Mouse (Mus musculus) lung, embryonic 15.5 days (tissue): ENCODE results near the gene Dcst1. TPM values are rescaled to one million over a fixed set of nuclear protein-coding genes. Genes with fewer than 3 reads are reported as not detected.

Source experiments
- ATAC-seq: fragments of 200-750 bp; cut with Nextera tagmentation; 2 replicates; pipeline ENCODE4 v1.8.0; 2017; ENCODE audit warnings: moderate number of reproducible peaks, borderline replicate concordance; ENCODE audit not compliant: low FRiP score, low TSS enrichment; ENCODE audit errors: extremely low read depth
- H3K27ac ChIP-seq: fragments of 300-500 bp; sonication (generic); 2 replicates; pipeline ENCODE4 v1.5.1; 2015; ENCODE audit warnings: moderate library complexity, mild to moderate bottlenecking, inconsistent platforms
- H3K27me3 ChIP-seq: fragments of 300-500 bp; sonication (generic); 2 replicates; pipeline ENCODE4 v1.6.1; 2015; ENCODE audit warnings: inconsistent platforms
- H3K36me3 ChIP-seq: fragments of 300-500 bp; sonication (generic); 2 replicates; pipeline ENCODE4 v1.6.1; 2015; ENCODE audit warnings: inconsistent platforms
- H3K4me1 ChIP-seq: fragments of 300-500 bp; sonication (generic); 2 replicates; pipeline ENCODE4 v1.6.1; 2015; ENCODE audit warnings: inconsistent platforms
- H3K4me2 ChIP-seq: fragments of 300-500 bp; sonication (generic); 2 replicates; pipeline ENCODE4 v1.6.1; 2015; ENCODE audit warnings: inconsistent platforms, mild to moderate bottlenecking, moderate library complexity
- H3K4me3 ChIP-seq: fragments of 300-500 bp; sonication (generic); 2 replicates; pipeline ENCODE4 v1.5.1; 2015; ENCODE audit warnings: mild to moderate bottlenecking, inconsistent platforms
- H3K9ac ChIP-seq: fragments of 300-500 bp; sonication (generic); 2 replicates; pipeline ENCODE4 v1.6.1; 2015; ENCODE audit warnings: inconsistent platforms
- H3K9me3 ChIP-seq: fragments of 300-500 bp; sonication (generic); 2 replicates; pipeline ENCODE4 v1.6.1; 2016; ENCODE audit warnings: inconsistent platforms
- WGBS: fragments of 180-500 bp; shearing (Covaris S2); methylation state at CpG from one replicate; pipeline ENCODE4 v1.1.7; 2015; 5-methylcytosine and 5-hydroxymethylcytosine counted together
- polyA plus RNA-seq: library from polyadenylated mRNA; unstranded; fragments of >200 nt; fragmentation: Nextera tagmentation; extraction: Ambion mirVana; gene quantifications from 2 replicates; pipeline ENCODE4 v1.2.1, GENCODE M21; 2015

The Dcst1 gene
- polyA plus RNA-seq, 1 experiment from 2014 or later: 0.21 TPM

- WGBS: under 1% methylated on average over 28 of the region's 29 CpGs
- Histone ChIP-seq H3K27me3 (no peaks in the 10 kb centered on the region), H3K9me3 (no peaks in the 10 kb centered on the region), H3K4me1 (peaks cover 31% of the 10 kb centered on the region), H3K27ac (peak overlapping the region; percentile 53), H3K9ac (peak overlapping the region; percentile 59), H3K4me3 (peak overlapping the region; percentile 57), H3K4me2 (peak overlapping the region; percentile 85), H3K36me3 (peaks cover 18% of the 10 kb centered on the region)
- peak; percentile 91 for ATAC-seq
Measured at GRCm38 (mm10) chr3:89378394-89379067, 13.5 kb upstream of the Dcst1 start.

GRCm38 (mm10) chr3:89377831-89378230 is 12.8 kb upstream of the Dcst1 start:
- Histone ChIP-seq H3K27me3 (no peaks in the 10 kb centered on the region), H3K27ac (peak overlapping the region; percentile 53), H3K9me3 (no peaks in the 10 kb centered on the region), H3K36me3 (peaks cover 18% of the 10 kb centered on the region), H3K9ac (peak overlapping the region; percentile 59; the same call in 1 of the 2 replicates), H3K4me3 (no peak overlapping the region), H3K4me2 (peak overlapping the region; percentile 85), H3K4me1 (peaks cover 29% of the 10 kb centered on the region)
- WGBS: 63% methylated on average over 4 of the region's 4 CpGs
- ATAC-seq: no peak

GRCm38 (mm10) chr3:89373581-89374231 is 8.7 kb upstream of the Dcst1 start:
- no peak overlapping the region; the same call in 1 of the 2 replicates for H3K27ac ChIP-seq

GRCm38 (mm10) chr3:89367338-89367737 is 2.3 kb upstream of the Dcst1 start:
- Histone ChIP-seq H3K9me3 (no peaks in the 10 kb centered on the region), H3K9ac (no peak overlapping the region), H3K4me1 (no peaks in the 10 kb centered on the region; the same call in 1 of the 2 replicates), H3K36me3 (no peaks in the 10 kb centered on the region), H3K4me3 (no peak overlapping the region), H3K27me3 (no peaks in the 10 kb centered on the region), H3K27ac (no peak overlapping the region), H3K4me2 (no peak overlapping the region)
- WGBS: 53% methylated on average over 11 of the region's 11 CpGs
- no peak for ATAC-seq

More at GRCm38 (mm10) chr3:89373581-89374231, 8.7 kb upstream of the Dcst1 start:
- H3K9me3 ChIP-seq: no peaks in the 10 kb centered on the region
- no peaks in the 10 kb centered on the region for H3K27me3 ChIP-seq
- WGBS: 28% methylated on average over 5 of the region's 5 CpGs
- no peak overlapping the region for H3K9ac ChIP-seq
- H3K4me1 ChIP-seq: peaks cover 21% of the 10 kb centered on the region
- no peak overlapping the region for H3K4me2 ChIP-seq
- no peaks in the 10 kb centered on the region for H3K36me3 ChIP-seq
- ATAC-seq: no peak
- H3K4me3 ChIP-seq: no peak overlapping the region

- ATAC-seq: no peak
- WGBS: 63% methylated on average over 20 of the region's 20 CpGs
- no peak overlapping the region for H3K9ac ChIP-seq
Measured at GRCm38 (mm10) chr3:89365486-89366414, 697 bp upstream of the Dcst1 start.

GRCm38 (mm10) chr3:89364631-89365030 is 422 bp downstream of the Dcst1 start:
- no peak overlapping the region for H3K4me3 ChIP-seq
- H3K9me3 ChIP-seq: no peaks in the 10 kb centered on the region
- no peak for ATAC-seq
- H3K27ac ChIP-seq: no peak overlapping the region
- no peaks in the 10 kb centered on the region for H3K36me3 ChIP-seq
- H3K9ac ChIP-seq: no peak overlapping the region
- no peak overlapping the region for H3K4me2 ChIP-seq
- H3K4me1 ChIP-seq: no peaks in the 10 kb centered on the region; the same call in 1 of the 2 replicates
- no peaks in the 10 kb centered on the region for H3K27me3 ChIP-seq
- 62% methylated on average over 8 of the region's 8 CpGs for WGBS

More at GRCm38 (mm10) chr3:89365486-89366414, 697 bp upstream of the Dcst1 start:
- H3K4me1 ChIP-seq: no peaks in the 10 kb centered on the region; the same call in 1 of the 2 replicates
- no peaks in the 10 kb centered on the region for H3K36me3 ChIP-seq
- no peak overlapping the region for H3K4me2 ChIP-seq
- H3K9me3 ChIP-seq: no peaks in the 10 kb centered on the region
- H3K4me3 ChIP-seq: no peak overlapping the region
- H3K27me3 ChIP-seq: no peaks in the 10 kb centered on the region
- no peak overlapping the region for H3K27ac ChIP-seq

GRCm38 (mm10) chr3:89361675-89362074 is 3.4 kb downstream of the Dcst1 start, which contains the start of gene Dcst2:
TSS of gene Dcst2 (plus strand) at chr3:89361975.
- 78% methylated on average over 7 of the region's 7 CpGs for WGBS
- Histone ChIP-seq H3K9me3 (no peaks in the 10 kb centered on the region), H3K36me3 (no peaks in the 10 kb centered on the region), H3K4me1 (no peaks in the 10 kb centered on the region; the same call in 1 of the 2 replicates), H3K4me2 (no peak within 1 kb of the TSS), H3K27ac (no peak within 1 kb of the TSS), H3K9ac (no peak within 1 kb of the TSS), H3K27me3 (no peaks in the 10 kb centered on the region), H3K4me3 (no peak within 1 kb of the TSS)
- ATAC-seq: no peak

- Histone ChIP-seq H3K9ac (no peak overlapping the region), H3K27ac (no peak overlapping the region), H3K36me3 (no peaks in the 10 kb centered on the region), H3K9me3 (no peaks in the 10 kb centered on the region), H3K4me3 (no peak overlapping the region), H3K27me3 (no peaks in the 10 kb centered on the region; the same call in 1 of the 2 replicates), H3K4me1 (peaks cover 1% of the 10 kb centered on the region; the same call in 1 of the 2 replicates), H3K4me2 (no peak overlapping the region)
- 66% methylated on average over 3 of the region's 3 CpGs for WGBS
- ATAC-seq: no peak
Measured at GRCm38 (mm10) chr3:89360237-89360636, 4.8 kb downstream of the Dcst1 start.

GRCm38 (mm10) chr3:89359630-89360029 is 5.4 kb downstream of the Dcst1 start:
- H3K4me3 ChIP-seq: no peak overlapping the region
- 57% methylated on average over 6 of the region's 6 CpGs for WGBS

GRCm38 (mm10) chr3:89356029-89356428 is 9.0 kb downstream of the Dcst1 start:
- Histone ChIP-seq H3K27me3 (no peaks in the 10 kb centered on the region; the same call in 1 of the 2 replicates), H3K4me3 (no peak overlapping the region), H3K9me3 (no peaks in the 10 kb centered on the region), H3K4me1 (peaks cover 6% of the 10 kb centered on the region; the same call in 1 of the 2 replicates), H3K4me2 (no peak overlapping the region), H3K9ac (no peak overlapping the region), H3K36me3 (no peaks in the 10 kb centered on the region), H3K27ac (no peak overlapping the region)
- 56% methylated on average over 9 of the region's 9 CpGs for WGBS
- ATAC-seq: no peak

More at GRCm38 (mm10) chr3:89359630-89360029, 5.4 kb downstream of the Dcst1 start:
- Histone ChIP-seq H3K36me3 (no peaks in the 10 kb centered on the region), H3K9ac (no peak overlapping the region), H3K9me3 (no peaks in the 10 kb centered on the region), H3K27ac (no peak overlapping the region), H3K4me2 (no peak overlapping the region), H3K27me3 (no peaks in the 10 kb centered on the region; the same call in 1 of the 2 replicates), H3K4me1 (peaks cover 6% of the 10 kb centered on the region; the same call in 1 of the 2 replicates)
- ATAC-seq: no peak

- Histone ChIP-seq H3K27ac (0 out of 2 replicates have a peak overlapping the region, but pooled peaks have one; percentile 10), H3K4me2 (no peak overlapping the region), H3K9ac (no peak overlapping the region), H3K4me3 (no peak overlapping the region), H3K27me3 (no peaks in the 10 kb centered on the region; the same call in 1 of the 2 replicates), H3K9me3 (no peaks in the 10 kb centered on the region), H3K4me1 (peaks cover 9% of the 10 kb centered on the region), H3K36me3 (no peaks in the 10 kb centered on the region)
- WGBS: 62% methylated on average over 6 of the region's 6 CpGs
- ATAC-seq: no peak
Measured at GRCm38 (mm10) chr3:89355512-89355902, 9.5 kb downstream of the Dcst1 start.
